Mouse (Mus musculus) gastrocnemius, postnatal 4 days (tissue): Measurements from ENCODE around the gene Hykk. TPM values are rescaled to one million over a fixed set of nuclear protein-coding genes. Genes with fewer than 3 reads are reported as not detected.

Source experiments
- DNase-seq, 2 experiments: peaks; one replicate each; pipeline ENCODE4 v3.0.0; 2021 to 2022; ENCODE audit warnings: low spot score in 2 of 2, mixed read lengths in 2 of 2
- total RNA-seq, 2 experiments: library from RNA; stranded (reverse); gene quantifications; 2 replicates each; pipeline ENCODE4 v1.2.3; 2021

The Hykk gene
- total RNA-seq, 2 experiments from 2014 or later: 4.8 to 5.1 TPM

GRCm38 (mm10) chr9:54980674-54981073 lies 63.6 kb downstream of the Hykk start, which contains the start of gene Chrna5:
TSS of gene Chrna5 (plus strand) at chr9:54980880.
- no peak for DNase-seq

- peak in 1 of 2 experiments; percentile 24 for DNase-seq
Observed at GRCm38 (mm10) chr9:54981291-54982191, 64.5 kb downstream of the Hykk start.

- no peak for DNase-seq
Observed at GRCm38 (mm10) chr9:54982401-54982800, 65.3 kb downstream of the Hykk start.

GRCm38 (mm10) chr9:54990362-54990761 lies 73.3 kb downstream of the Hykk start:
- no peak for DNase-seq

- DNase-seq: no peak
Observed at GRCm38 (mm10) chr9:54994381-54994780, 77.3 kb downstream of the Hykk start.

- no peak for DNase-seq
Observed at GRCm38 (mm10) chr9:54995645-54996044, 78.6 kb downstream of the Hykk start.

Other genes with a start within 250 kb of the Hykk start
- 10 to 100 TPM; 38.7 to 49.3 TPM for gene Dnaja4, start 218.4 kb upstream of the Hykk start, total RNA-seq
- gene Wdr61, start 182.8 kb upstream of the Hykk start, total RNA-seq: 10 to 100 TPM; 44.2 to 45.1 TPM
- gene Crabp1, start 152.5 kb upstream of the Hykk start, total RNA-seq: 10 to 100 TPM; 17.0 to 18.4 TPM
- 10 to 100 TPM; 40.5 to 43.5 TPM for gene Ireb2, start 53.5 kb upstream of the Hykk start, total RNA-seq
- gene Psma4, start 33.5 kb downstream of the Hykk start, total RNA-seq: 100 to 1,000 TPM; 170 to 194 TPM
- gene AY074887, start 33.7 kb downstream of the Hykk start, total RNA-seq: under 1 TPM in 1 of 2 experiments, not detected in 1; 0.36 TPM
- under 1 TPM; 0.22 to 0.23 TPM for gene Chrna5, start 63.6 kb downstream of the Hykk start, total RNA-seq
- gene Chrna3, start 109.3 kb downstream of the Hykk start, total RNA-seq: under 1 TPM in 1 of 2 experiments, not detected in 1; 0.10 TPM
- gene Chrnb4, start 131.5 kb downstream of the Hykk start, total RNA-seq: under 1 TPM; 0.10 to 0.20 TPM
- gene Ube2q2, start 231.6 kb downstream of the Hykk start, total RNA-seq: 10 to 100 TPM; 26.7 to 27.2 TPM